Mouse (Mus musculus): ENCODE results near the gene Mertk.

Gene Mertk

DNA sequence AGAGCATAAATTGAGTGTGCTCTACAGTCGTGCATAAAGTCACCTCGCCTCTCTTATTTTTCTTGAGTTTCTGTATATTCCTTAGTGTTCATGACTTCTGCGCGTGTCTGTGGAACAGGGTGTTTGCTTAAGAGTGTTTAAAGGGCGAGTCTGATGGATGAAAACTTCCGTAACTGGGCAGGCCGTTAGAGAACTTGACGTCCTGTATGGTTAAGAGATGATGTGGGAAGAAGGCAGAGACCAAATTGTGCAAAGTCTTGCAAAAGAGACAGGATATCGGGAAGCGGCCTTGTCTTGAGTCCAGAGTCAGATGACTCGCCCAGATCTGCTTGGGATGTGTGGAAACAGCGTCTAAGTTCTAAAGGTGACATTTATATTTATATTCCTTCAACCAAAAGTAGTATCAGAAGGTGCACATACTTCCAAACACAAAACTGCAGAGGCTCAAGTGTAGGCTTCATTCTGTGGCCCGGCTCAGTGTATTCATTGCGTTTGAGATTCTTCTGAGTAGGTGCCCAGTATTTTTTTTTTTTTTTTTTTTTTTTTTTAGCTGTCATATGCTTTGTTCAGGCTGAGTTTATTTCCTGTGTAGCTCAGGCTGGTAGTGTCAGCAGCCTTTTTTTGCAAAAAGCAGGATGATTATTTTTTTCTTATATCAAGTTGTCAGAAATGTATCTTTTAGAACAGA is 120.3 kb downstream of the Mertk start:
- DNase-seq (ENCODE audit: low spot score): no peak

DNA sequence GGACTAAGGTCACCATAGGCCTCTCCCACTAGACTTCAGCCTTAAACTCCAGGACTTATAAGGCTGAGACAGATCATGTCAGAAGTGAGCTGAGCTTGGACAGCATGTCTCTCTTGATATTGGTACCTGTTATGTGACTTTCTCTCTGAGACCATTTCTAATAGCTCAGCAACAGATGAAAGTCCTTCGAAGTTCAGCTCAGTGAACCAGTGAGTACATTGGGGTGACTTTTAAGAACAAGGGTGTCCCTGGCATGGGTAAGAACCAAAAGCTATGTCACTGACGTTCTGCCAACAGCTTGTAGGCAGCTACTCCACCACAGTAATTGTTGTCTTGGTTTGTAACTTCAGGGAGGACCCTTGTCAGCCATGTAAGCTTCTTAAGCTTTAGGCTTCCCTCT is 121.9 kb downstream of the Mertk start:
- no peak for DNase-seq (ENCODE audit: low spot score)

DNA sequence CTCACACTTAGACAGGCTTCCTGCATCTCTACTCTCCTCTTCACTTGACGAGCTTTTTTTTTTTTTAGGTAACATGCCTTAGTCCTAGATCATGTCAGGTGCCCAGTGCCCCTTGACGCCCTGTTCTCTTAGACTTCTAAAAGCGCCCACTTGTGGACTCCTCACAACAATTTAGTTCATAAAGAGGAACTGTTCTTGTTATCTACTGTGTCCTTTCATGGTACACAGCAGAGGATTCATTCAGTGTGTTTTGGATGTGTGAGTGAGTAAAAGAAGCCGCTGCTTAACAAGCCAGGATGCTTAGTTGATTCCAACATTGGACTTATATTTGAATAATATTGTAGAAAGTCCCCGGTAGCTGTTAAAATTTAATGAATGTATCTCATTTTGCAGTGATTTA is 125.1 kb downstream of the Mertk start:
- DNase-seq (ENCODE audit: low spot score): no peak

DNA sequence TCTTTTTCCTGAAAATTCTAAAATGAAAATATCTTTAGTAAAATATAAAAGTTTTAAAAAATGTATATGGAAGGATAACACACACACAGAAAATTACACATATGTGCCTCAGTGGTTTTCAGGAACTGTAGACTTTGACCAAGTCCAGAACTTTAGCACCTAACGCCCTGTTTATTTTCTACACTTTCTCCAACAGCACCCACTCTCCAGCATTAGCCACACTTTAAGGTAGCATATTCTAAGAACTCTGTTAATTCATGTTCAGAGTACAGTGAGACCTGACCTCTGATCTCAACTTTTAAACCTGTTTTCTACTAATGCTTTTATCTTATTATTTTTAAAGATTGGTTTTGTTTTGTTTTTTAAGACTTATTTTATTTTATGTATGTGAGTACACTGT is 129.0 kb downstream of the Mertk start:
- DNase-seq (ENCODE audit: low spot score): no peak

DNA sequence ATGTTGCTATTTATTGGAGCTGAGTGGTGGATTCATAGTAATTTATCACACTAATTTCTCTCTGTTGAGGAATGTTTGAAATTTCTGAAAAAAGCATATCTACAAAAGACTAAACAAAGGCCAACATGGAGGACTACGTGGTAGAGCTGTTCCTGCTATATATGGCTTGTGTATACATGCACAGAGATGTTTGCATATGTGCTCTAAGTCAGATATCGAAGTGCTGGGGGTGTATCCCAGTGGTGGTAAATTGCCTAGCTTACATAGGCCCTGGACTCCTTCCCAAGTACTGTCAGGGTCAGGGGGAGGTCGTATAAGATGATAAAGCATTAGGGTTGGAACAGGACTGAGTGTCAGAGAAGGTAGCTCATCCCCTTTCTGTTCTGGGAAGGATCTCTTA is 133.9 kb downstream of the Mertk start:
- DNase-seq (ENCODE audit: low spot score): no peak

DNA sequence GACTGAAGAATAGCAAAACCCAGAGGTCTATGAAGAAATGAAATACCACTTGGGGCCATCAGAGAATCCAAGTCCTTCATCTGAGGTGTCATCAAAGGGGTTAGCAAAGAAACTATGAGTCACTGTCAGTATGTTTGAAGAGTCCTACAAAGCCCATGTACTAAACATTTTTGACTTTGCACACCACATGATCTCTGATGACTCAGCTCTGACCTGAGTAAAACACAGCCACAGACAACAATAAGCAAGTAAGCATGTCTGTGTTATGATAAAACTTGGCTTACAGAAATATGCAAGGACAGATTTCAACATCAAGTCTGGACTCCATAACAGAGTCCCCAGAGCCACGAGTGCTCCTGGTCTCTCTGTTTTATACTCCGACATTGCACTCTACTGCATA is 134.3 kb downstream of the Mertk start:
- DNase-seq (ENCODE audit: low spot score): no peak

DNA sequence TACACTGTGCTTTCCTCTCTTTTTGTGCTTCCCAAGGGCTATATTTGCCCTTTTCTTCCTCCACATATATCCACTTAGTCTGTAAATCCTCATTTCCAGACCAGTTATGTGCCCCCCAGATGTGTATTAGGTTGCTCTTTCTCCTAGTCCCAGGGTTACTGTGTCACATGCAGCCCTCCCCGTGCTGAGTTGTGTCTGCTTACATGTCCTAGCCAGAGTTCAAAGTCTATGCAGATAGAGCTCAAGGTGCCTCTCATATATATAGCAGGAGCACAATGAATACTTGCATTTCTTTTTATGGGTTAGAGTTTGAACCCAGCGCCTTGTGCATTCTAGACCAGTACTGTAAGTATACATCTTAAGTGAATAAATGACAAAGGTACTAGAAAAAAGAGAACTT is 134.7 kb downstream of the Mertk start:
- DNase-seq (ENCODE audit: low spot score): no peak

DNA sequence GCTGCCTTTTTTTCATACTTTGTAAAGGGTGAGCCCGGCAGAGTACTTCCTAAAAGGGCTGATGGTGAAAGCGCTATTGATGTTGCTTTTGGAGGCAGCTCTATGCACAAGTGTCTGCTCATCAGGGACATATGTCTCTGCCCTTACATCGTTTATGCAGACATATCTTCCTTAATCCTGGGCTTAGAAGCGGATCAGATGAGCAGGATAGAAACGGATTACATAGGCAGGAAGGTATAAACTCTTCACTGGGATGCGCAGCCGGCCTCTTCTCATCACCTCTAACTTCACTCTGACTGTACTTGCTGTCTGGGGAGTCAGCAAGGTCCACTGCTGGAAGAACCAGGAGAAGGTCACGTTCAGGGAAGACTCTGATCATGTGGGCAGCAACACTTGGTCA is 138.8 kb downstream of the Mertk start:
- no peak for DNase-seq (ENCODE audit: low spot score)

DNA sequence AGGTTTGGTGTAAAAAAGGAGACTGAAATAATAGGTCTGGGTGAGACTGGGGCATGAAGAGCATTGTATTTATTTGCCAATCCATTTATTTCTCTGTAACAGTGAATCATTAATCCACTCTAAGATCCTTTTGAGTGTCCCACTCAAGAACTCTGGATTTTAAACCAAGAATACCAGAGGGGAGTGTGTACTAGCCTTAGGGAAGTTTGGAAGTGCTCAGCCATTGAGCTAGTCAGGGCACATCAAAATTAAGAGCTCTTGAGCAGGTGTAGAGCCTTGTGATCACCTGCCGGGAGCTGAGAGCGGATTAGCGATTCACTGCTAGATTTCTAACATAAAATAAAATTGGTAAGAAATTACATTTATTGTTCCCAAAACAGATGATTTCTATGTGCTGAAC is 139.9 kb downstream of the Mertk start:
- DNase-seq (ENCODE audit: low spot score): no peak

DNA sequence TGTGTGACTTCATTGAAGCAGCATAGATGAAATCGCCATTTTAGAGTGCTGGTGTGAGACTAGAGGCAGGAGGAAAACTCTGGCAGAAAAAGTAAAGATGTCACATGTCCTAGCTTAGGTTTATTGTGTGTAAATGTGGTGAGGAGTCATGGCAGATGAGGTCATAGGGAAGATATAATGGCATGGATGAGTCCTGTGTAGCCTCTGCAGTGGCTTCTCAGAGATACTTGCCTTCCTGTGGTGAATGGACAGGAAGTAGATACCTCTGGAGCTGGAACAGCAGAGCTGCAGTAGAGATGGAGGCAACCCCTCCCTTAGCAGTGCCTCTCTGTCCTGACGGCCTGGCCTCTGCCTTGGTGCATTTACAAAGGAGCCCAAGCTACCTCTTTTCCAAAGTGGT is 140.7 kb downstream of the Mertk start:
- no peak for DNase-seq (ENCODE audit: low spot score)

DNA sequence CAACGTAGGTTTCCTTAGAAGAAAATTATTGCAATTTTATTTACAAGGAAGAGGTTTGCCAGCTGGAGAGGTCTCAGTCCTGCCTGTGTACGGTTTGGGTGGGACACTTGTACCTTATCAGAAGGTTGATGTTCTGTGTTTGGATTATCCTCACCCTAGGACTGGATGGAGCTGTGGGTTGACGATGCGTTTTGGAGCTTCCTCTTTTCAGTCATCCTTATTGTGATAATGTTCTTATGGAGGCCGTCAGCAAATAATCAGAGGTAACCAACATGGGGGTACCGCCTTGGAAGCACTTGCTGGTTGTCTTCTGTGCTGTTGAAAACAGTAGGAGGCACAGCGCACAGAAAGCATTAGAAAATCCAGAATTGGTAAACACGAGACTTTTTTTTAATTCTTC is 143.7 kb downstream of the Mertk start:
- DNase-seq (ENCODE audit: low spot score): no peak

DNA sequence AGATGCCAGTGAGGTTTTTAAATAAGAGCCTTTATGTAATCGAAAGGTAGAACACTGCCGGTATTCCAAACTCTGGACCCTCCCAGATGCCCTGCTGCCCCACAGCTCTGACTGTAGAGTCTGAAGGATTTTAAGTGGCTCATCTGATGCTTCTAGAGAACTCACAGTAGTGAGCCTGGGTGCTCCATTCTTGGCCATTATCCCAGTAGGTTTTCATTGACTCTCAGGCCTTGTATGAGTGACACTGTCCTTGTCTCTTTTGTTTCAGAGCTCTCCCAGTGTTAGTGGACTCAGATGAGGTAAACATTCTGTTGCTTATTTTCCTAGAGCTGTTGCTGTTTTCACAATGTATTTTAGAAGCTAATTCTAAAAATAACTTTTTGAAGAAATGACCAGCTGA is 151.3 kb downstream of the Mertk start:
- DNase-seq (ENCODE audit: low spot score): no peak
